In genomic region chr8:30441821-30442220, GRCm38 (mm10) we compare ENCODE assay signal across 28 mouse cellular contexts.
DNase-seq lines count a peak whose midpoint lies in the region; ATAC-seq and TF ChIP-seq lines count a peak whose summit lies in the region.
"Had no signal": no experiment of that assay in that cellular context is flagged by ENCODE, and none has a peak within 500 bp of the region (broad histone marks: within the 10 kb centered on the region; RNA-seq: fewer than 3 reads in every experiment).

No protein-coding gene starts in this region.

- H3K4me3 ChIP-seq in forebrain, postnatal 0 days (ENCODE audit: low read depth, low read length), result no peak overlapping the region
- H3K4me3 ChIP-seq in forebrain, embryonic 16.5 days (replicated peaks; ENCODE audit: low read length), result no peak overlapping the region
- no peak overlapping the region for H3K4me3 ChIP-seq in midbrain, postnatal 0 days (ENCODE audit: low read depth, low read length)
- no peak overlapping the region for H3K4me3 ChIP-seq in midbrain, embryonic 16.5 days (ENCODE audit: low read depth, low read length)
- H3K4me3 ChIP-seq: embryonic facial prominence, embryonic 10.5 days; embryonic facial prominence, embryonic 13.5 days; erythroblast, embryonic 14.5 days; forebrain, embryonic 12.5 days; heart, adult 2 months; heart, embryonic 10.5 days; heart, embryonic 13.5 days; hindbrain, embryonic 12.5 days; hindbrain, embryonic 15.5 days; intestine, embryonic 15.5 days had no signal

- TF ChIP-seq CTCF in forebrain, postnatal 0 days (IDR thresholded peaks at IDR 0.05; ENCODE audit: low read depth), result no peak
- no peak for TF ChIP-seq CTCF in midbrain, postnatal 0 days (IDR thresholded peaks at IDR 0.05)

- no peaks in the 10 kb centered on the region for H3K36me3 ChIP-seq in forebrain, postnatal 0 days (ENCODE audit: insufficient read depth)
- no peaks in the 10 kb centered on the region for H3K36me3 ChIP-seq in forebrain, embryonic 16.5 days (ENCODE audit: control insufficient read depth, insufficient read depth)
- no peaks in the 10 kb centered on the region for H3K36me3 ChIP-seq in midbrain, postnatal 0 days (ENCODE audit: insufficient read depth, low read length)
- H3K36me3 ChIP-seq in midbrain, embryonic 16.5 days (ENCODE audit: control insufficient read depth, insufficient read depth, low read length), result no peaks in the 10 kb centered on the region
- H3K36me3 ChIP-seq: embryonic facial prominence, embryonic 10.5 days; embryonic facial prominence, embryonic 13.5 days; forebrain, embryonic 12.5 days; heart, embryonic 10.5 days; heart, embryonic 13.5 days; hindbrain, embryonic 12.5 days; hindbrain, embryonic 15.5 days; intestine, embryonic 15.5 days had no signal

- no peaks in the 10 kb centered on the region for H3K4me1 ChIP-seq in forebrain, postnatal 0 days (ENCODE audit: insufficient read depth)
- H3K4me1 ChIP-seq in forebrain, embryonic 16.5 days (replicated peaks; ENCODE audit: control insufficient read depth, insufficient read depth, low read length), result 0 out of 2 replicates have a peak, but pooled peaks cover 2% of the 10 kb centered on the region
- no peaks in the 10 kb centered on the region for H3K4me1 ChIP-seq in midbrain, postnatal 0 days (ENCODE audit: insufficient read depth, low read length)
- H3K4me1 ChIP-seq in midbrain, embryonic 16.5 days (ENCODE audit: control insufficient read depth, insufficient read depth, low read length), result no peaks in the 10 kb centered on the region
- H3K4me1 ChIP-seq: embryonic facial prominence, embryonic 10.5 days; embryonic facial prominence, embryonic 13.5 days; forebrain, embryonic 12.5 days; heart, embryonic 10.5 days; heart, embryonic 13.5 days; hindbrain, embryonic 12.5 days; hindbrain, embryonic 15.5 days; intestine, embryonic 15.5 days had no signal

- 63% methylated on average over 1 of the region's 1 CpGs for WGBS in forebrain, postnatal 0 days
- 55% methylated on average over 1 of the region's 1 CpGs for WGBS in forebrain, embryonic 16.5 days
- WGBS in midbrain, postnatal 0 days, result 86% methylated on average over 1 of the region's 1 CpGs
- 88% methylated on average over 1 of the region's 1 CpGs for WGBS in midbrain, embryonic 16.5 days

- H3K9ac ChIP-seq in forebrain, postnatal 0 days, result no peak overlapping the region
- H3K9ac ChIP-seq in forebrain, embryonic 16.5 days (replicated peaks; ENCODE audit: low read depth, low read length), result no peak overlapping the region
- H3K9ac ChIP-seq in midbrain, postnatal 0 days (replicated peaks; ENCODE audit: low read length, poor library complexity, severe bottlenecking), result no peak overlapping the region
- no peak overlapping the region for H3K9ac ChIP-seq in midbrain, embryonic 16.5 days (ENCODE audit: low read depth, low read length)
- H3K9ac ChIP-seq: embryonic facial prominence, embryonic 13.5 days; forebrain, embryonic 12.5 days; heart, embryonic 13.5 days; hindbrain, embryonic 12.5 days; hindbrain, embryonic 15.5 days; intestine, embryonic 15.5 days had no signal

- H3K27ac ChIP-seq in forebrain, postnatal 0 days (ENCODE audit: low read depth, low read length), result no peak overlapping the region
- no peak overlapping the region for H3K27ac ChIP-seq in forebrain, embryonic 16.5 days (ENCODE audit: low read length)
- H3K27ac ChIP-seq in midbrain, postnatal 0 days (ENCODE audit: low read depth, low read length), result no peak overlapping the region
- H3K27ac ChIP-seq in midbrain, embryonic 16.5 days (ENCODE audit: low read length), result no peak overlapping the region
- H3K27ac ChIP-seq: embryonic facial prominence, embryonic 10.5 days; embryonic facial prominence, embryonic 13.5 days; forebrain, embryonic 12.5 days; heart, adult 2 months; heart, embryonic 10.5 days; heart, embryonic 13.5 days; hindbrain, embryonic 12.5 days; hindbrain, embryonic 15.5 days; intestine, embryonic 15.5 days had no signal

- H3K9me3 ChIP-seq in forebrain, postnatal 0 days (ENCODE audit: low read length), result no peaks in the 10 kb centered on the region
- no peaks in the 10 kb centered on the region for H3K9me3 ChIP-seq in forebrain, embryonic 16.5 days (ENCODE audit: control insufficient read depth, low read length)
- H3K9me3 ChIP-seq in midbrain, postnatal 0 days (ENCODE audit: low read length), result no peaks in the 10 kb centered on the region
- no peaks in the 10 kb centered on the region for H3K9me3 ChIP-seq in midbrain, embryonic 16.5 days (replicated peaks; ENCODE audit: control insufficient read depth, low read length, poor library complexity, severe bottlenecking)
- H3K9me3 ChIP-seq: embryonic facial prominence, embryonic 10.5 days; embryonic facial prominence, embryonic 13.5 days; forebrain, embryonic 12.5 days; heart, embryonic 10.5 days; heart, embryonic 13.5 days; hindbrain, embryonic 12.5 days; hindbrain, embryonic 15.5 days; intestine, embryonic 15.5 days had no signal

- ATAC-seq in forebrain, postnatal 0 days, result peak; percentile 36; the same call in 1 of the 2 replicates
- no peak for ATAC-seq in forebrain, embryonic 16.5 days
- no peak for ATAC-seq in midbrain, postnatal 0 days (ENCODE audit: low FRiP score)
- ATAC-seq in midbrain, embryonic 16.5 days, result no peak
- ATAC-seq: intestine, embryonic 15.5 days; Patski had no signal

- H3K4me2 ChIP-seq in forebrain, postnatal 0 days (ENCODE audit: low read depth), result no peak overlapping the region
- no peak overlapping the region for H3K4me2 ChIP-seq in forebrain, embryonic 16.5 days (ENCODE audit: low read length)
- H3K4me2 ChIP-seq in midbrain, postnatal 0 days (ENCODE audit: low read depth, low read length, poor library complexity, severe bottlenecking), result no peak overlapping the region
- H3K4me2 ChIP-seq in midbrain, embryonic 16.5 days (ENCODE audit: low read length), result no peak overlapping the region
- H3K4me2 ChIP-seq: embryonic facial prominence, embryonic 13.5 days; forebrain, embryonic 12.5 days; heart, embryonic 13.5 days; hindbrain, embryonic 12.5 days; hindbrain, embryonic 15.5 days; intestine, embryonic 15.5 days had no signal

- DNase-seq in cerebellum, adult 9-10 months, result peak; percentile 18
- no peak for DNase-seq in cerebellum, adult 11 months
- peak; percentile 77 to 84 for DNase-seq in cerebellum, postnatal 14 days
- no peak for DNase-seq in cerebellum, adult 8-10 months
- peak; percentile 17 for DNase-seq in forebrain, postnatal 0 days
- peak; percentile 39 for DNase-seq in midbrain, postnatal 0 days (ENCODE audit: low spot score)
- DNase-seq: adrenal gland, postnatal 10 days; adrenal gland, postnatal 36 days; embryo, embryonic 11 days; gastrocnemius, postnatal 10 days; gastrocnemius, postnatal 36 days; heart, adult 2 months; heart, postnatal 14 days; heart, postnatal 4 days; kidney, adult 11 months; kidney, adult 8-10 months had no signal

- H3K27me3 ChIP-seq in forebrain, postnatal 0 days (ENCODE audit: insufficient read depth, low read length), result no peaks in the 10 kb centered on the region
- no peaks in the 10 kb centered on the region for H3K27me3 ChIP-seq in forebrain, embryonic 16.5 days (replicated peaks; ENCODE audit: control insufficient read depth, insufficient read depth, low read length)
- no peaks in the 10 kb centered on the region for H3K27me3 ChIP-seq in midbrain, postnatal 0 days (ENCODE audit: insufficient read depth, low read length)
- no peaks in the 10 kb centered on the region for H3K27me3 ChIP-seq in midbrain, embryonic 16.5 days (ENCODE audit: control insufficient read depth, insufficient read depth, low read depth, low read length)
- H3K27me3 ChIP-seq: embryonic facial prominence, embryonic 13.5 days; forebrain, embryonic 12.5 days; heart, embryonic 13.5 days; hindbrain, embryonic 12.5 days; hindbrain, embryonic 15.5 days; intestine, embryonic 15.5 days; Patski had no signal

Comparison
In these comparisons a context has a peak if more than half of its experiments do, and no peak if none do; other contexts are left out.
1. DNase-seq: peak in cerebellum, adult 9-10 months (single experiment), cerebellum, postnatal 14 days (2 of 2), forebrain, postnatal 0 days (single experiment) and midbrain, postnatal 0 days (single experiment); none in cerebellum, adult 11 months (single experiment) and cerebellum, adult 8-10 months (single experiment).